Mouse (Mus musculus) naive thymus-derived CD4-positive, alpha-beta T cell, adult 2 months (primary cell): ENCODE data around the gene Vac14.

Experiments
- DNase-seq: peaks from one replicate; pipeline ENCODE4 v3.0.0-alpha.2; 2011; ENCODE audit warnings: low read depth

Vac14 gene

DNA sequence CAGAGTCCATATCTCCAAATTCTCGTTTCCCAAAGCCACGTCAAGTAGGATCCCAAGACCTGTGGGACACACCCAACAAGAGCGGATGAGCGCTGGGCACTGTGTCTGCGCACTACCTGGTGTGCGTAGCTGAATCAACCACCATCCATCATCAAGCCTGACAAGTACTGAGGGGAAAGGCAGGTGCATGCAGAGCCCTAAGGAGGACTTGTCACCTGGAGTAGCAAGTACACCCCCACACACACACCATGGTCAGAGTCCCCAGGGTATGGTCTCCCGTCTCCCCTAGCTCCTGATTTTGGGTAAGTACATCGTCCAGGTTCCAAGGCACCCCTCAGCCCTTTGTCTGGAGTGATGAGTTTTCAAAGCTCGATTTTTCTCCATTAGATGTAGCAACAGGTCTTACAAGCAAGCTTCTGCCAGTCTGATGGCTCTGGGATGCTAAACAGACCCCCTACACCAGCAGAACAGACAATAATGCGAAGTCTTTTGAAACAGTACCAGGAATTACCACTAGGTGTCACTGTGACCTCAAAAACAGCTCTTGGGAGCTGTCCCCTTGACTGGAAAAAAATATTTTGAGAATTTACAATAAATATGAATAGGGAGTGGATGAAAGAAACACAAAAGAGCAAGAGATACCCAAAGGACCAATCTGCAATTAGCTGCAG lies 131.2 kb downstream of the Vac14 start:
- peak; percentile 80 for DNase-seq

DNA sequence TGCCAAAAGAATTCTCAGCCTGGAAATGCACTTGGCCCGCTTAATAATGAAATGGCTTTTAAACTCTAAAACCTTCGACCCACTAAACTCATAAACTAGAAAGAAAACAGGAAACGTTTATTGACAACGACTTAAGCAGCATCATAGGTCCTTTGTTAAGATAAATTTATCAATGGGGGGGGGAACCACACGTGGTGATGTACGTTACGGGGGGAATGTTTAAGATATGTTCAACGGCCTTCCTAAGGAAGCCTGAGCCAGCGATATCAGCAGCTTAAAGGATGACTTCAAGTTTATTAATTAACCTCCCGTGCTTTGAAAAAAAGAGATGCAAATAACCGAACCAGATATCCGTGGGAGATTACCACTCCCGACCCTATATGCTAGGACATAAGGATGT lies 131.9 kb downstream of the Vac14 start:
- no peak for DNase-seq

DNA sequence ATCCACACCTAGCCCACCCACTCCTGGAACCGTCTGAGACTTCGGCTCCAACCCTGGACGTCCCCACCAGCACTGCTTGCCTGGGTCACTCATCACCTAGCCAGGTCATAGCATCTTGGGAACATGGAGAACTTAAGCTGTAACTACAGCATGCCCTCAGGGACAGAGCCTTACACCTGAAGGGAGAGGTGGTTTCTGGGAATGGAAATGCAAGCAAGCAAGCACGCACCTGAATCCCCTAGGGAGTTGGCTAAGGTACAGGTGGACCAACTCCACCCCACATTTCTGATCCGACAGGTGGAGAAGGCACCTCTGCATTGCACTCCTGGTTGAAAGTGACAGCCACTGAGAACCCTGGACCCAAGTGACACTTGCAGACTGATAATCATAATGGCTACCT lies 133.1 kb downstream of the Vac14 start:
- DNase-seq, result no peak

DNA sequence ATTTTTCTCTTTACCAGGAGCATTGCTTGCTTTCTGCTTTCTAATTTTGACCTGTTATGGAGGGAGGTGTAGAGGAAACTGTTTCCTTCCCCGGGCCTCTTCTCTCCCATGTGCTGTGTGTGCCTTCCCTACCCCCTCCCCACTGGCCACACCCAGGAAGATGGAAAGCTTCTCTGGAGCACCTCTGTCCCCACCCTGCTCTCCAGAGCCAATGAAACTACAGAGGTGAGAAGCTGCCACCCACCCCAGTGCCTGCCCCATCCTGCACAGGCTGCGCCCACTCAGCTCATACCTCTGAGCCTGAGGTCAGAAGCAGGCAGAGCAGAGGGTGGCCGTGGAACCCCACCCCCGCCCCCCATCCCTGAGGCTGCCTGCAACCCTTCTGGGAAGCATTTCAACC lies 136.3 kb downstream of the Vac14 start:
- DNase-seq, result no peak

DNA sequence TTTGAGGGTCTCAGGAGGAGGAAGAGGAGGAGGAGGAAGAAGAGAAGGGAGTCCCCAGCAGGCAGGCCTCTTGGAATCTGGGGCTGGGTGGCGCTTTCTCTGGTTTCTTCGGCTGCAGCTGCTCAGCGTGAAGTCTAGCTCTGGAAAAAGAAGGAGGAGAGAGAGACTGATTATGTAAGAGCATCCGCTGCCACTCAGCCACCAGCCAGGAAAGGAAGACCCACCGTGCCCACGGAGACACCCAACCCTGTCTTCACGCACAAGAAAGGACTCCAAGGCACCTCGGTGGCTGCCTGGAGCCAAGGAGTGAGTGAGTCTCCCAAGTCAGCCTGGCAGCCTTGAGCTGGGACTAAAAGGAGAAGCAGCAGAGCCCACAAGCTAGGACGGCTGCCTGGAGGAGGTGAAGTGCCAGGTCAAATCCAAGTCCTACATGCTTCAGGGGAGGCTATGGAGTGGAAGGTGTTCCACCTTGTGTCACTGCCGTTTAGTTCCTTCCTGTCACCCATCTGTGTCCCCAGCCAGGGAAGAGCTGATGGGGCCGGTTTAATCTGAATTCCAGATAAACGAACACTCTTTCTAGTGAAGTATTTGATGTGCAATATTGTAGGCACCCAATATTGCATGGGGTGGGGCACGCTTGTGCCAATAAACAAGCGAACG lies 137.3 kb downstream of the Vac14 start:
- no peak for DNase-seq

DNA sequence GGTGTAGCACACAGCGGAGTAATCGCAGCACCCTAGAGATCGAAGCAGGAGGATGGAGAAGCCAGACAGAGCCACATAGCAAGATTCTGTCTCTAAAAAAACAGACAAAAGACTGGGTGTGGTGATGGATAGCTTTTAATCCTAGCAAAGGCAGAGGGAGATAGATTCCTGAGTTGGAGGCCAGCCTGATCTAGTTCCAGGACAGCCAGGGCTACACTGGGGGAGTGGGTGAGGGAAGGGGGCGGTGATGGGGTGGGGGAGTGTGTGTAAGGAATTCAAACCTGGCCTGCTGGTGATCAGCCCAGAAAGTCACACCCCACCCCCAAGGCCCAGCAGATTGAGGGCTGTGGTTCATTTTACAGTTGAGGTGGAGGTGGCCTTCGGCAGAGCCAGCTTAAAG lies 137.8 kb downstream of the Vac14 start:
- DNase-seq, result no peak

DNA sequence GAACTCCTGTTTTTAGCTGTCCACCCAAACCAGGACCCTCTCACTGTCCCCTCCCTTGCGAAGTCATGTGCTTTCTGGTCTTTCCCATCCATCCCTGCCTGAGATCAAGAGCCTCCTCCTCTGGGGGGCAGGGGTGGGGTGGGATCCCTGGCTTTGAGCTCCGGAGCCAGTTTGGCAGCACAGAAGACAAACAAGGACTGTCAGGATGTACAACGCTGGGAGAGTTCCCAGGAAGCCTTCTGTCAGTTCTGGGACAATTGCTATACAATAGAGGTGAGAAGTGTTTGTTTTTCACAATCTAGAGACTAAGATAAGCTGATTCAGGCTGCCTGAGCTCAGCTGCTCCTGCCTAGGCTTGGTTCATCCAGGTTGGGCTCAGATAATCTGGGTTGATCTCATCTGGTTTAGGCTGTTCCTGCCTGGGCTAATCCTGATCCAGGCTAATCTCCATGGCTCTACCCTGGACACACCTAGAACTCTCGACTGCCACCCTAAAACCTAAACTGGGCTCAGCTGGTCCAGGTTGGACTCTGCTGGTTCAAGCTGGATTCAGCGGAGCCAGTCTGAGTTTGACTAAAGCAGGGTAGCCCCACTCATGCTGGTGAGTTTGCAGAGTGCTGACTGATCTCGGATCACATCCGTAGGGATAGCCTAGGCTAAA lies 142.0 kb downstream of the Vac14 start:
- no peak for DNase-seq

DNA sequence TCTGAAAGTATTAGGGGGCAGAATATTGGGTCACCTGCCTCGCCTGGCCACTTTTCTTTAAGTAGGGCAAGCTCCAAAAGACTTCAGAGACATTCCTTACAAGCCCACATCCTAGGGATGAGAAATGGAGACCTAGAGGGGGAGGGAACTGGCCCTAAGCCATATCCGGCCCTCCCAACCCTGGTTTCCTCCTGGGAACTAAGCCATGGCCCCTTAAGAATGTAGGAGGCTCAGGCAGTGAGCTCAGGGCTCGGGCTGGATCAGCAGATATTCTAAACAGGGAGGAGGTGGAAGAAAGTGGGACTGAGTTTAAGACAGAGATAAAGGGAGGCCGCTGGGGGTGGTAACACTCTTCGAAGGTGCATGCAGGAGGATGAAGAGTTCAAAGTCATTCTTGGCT lies 142.8 kb downstream of the Vac14 start:
- DNase-seq, result no peak

DNA sequence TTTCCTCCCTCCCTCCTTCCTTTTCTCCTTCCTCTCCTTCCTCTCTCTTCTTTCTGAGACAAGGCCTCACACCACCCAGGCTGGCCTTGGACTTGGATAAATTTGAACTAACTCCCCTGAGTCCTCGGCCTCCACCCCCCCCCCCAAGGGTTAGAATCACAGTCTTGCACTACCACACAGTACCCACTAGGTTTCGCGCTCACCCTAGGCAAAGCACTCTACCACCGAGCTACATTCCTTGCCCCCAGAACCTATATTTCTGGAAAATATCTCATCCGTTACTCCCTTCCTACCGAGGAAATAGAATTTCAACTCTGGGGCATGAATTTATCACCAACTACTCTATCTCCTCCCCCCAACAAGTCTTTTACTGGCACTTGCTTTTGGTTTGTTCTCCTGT lies 143.6 kb downstream of the Vac14 start:
- DNase-seq, result no peak

DNA sequence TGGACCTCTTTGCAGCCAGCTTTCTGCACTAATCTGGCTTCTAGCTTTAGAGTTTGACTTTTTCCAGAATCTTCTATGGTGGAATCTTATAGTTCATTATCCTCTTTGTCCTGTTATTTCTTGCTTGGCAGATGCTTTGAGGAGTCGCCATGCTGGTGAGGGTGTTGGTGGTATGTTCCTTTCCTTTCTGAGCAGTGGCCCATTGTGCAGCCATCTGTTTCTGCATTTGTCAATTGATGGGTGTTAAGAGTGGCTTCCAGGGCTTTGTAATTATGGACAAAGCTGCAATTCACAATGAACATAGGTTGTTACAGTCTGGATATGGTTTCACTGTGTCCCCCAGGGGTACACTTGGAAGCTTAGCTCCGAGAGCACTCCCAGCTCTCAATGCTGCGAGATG lies 146.3 kb downstream of the Vac14 start:
- DNase-seq, result no peak

DNA sequence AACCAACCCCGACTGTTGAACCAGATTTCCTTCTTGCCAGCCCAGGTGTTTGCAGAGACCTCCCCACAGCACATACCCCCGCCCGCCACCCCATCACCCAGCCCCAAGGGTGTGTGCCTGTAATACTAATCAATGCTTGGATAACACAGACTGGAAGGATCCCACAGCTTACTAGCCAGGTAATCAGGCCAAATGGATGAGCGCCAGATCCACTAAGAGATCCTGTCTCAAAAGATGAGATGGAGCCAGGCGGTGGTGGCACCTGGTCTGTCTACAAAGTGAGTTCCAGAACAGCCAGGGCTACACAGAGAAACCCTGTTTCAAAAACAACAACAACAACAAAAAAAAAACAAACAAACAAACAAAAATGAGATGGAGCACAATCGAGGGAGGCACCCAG lies 148.9 kb downstream of the Vac14 start:
- DNase-seq, result no peak
